Mouse (Mus musculus): Measurements from ENCODE around the gene Krtap17-1. TPM values are rescaled to one million over a fixed set of nuclear protein-coding genes. Genes with fewer than 3 reads are reported as not detected.

The Krtap17-1 gene
- total RNA-seq, 1 experiment = not detected

GRCm38 (mm10) chr11:99965961-99966360 lies 27.8 kb downstream of the Krtap17-1 start:
- Histone ChIP-seq H3K27ac (ENCODE audit: insufficient read depth, low read depth, low read length, poor library complexity, severe bottlenecking) (no peak overlapping the region), H3K36me3 (ENCODE audit: control insufficient read depth, insufficient read depth, low read length, poor library complexity, severe bottlenecking) (no peaks in the 10 kb centered on the region), H3K4me1 (ENCODE audit: control insufficient read depth in 2 of 2, insufficient read depth in 2 of 2, low read length in 2 of 2, poor library complexity in 1 of 2) (no peaks in the 10 kb centered on the region), H3K9me3 (ENCODE audit: control insufficient read depth, insufficient read depth, low read depth, low read length) (no peaks in the 10 kb centered on the region), H3K9ac (ENCODE audit: insufficient read depth, low read depth, low read length, poor library complexity, severe bottlenecking) (no peak overlapping the region), H3K4me3 (ENCODE audit: insufficient read depth in 1 of 2, low read depth in 1 of 2, low read length in 2 of 2, poor library complexity in 1 of 2, severe bottlenecking in 1 of 2) (no peak overlapping the region)
- TF ChIP-seq ZC3H11A (IDR thresholded peaks at IDR 0.05; ENCODE audit: borderline replicate concordance, low read depth, low read length) (no peak), MAFK (IDR thresholded peaks at IDR 0.05; ENCODE audit: insufficient read depth, low read depth, low read length) (no peak), HCFC1 (IDR thresholded peaks at IDR 0.05; ENCODE audit: borderline replicate concordance, insufficient read depth, low read length) (no peak), ZNF384 (IDR thresholded peaks at IDR 0.05; ENCODE audit: low read depth, low read length) (no peak), CHD2 (IDR thresholded peaks at IDR 0.05; ENCODE audit: low read depth, low read length) (no peak)
- no peak for DNase-seq (ENCODE audit: low read depth, low spot score)
- in situ Hi-C loops (cut with MboI; ENCODE audit: low sequenced_read_pairs in 2 of 2, unreplicated experiment in 2 of 2) = no loop called here

- in situ Hi-C loops (cut with MboI; ENCODE audit: low sequenced_read_pairs in 2 of 2, unreplicated experiment in 2 of 2) = no loop called here
- no peak for TF ChIP-seq CHD2 (IDR thresholded peaks at IDR 0.05; ENCODE audit: low read depth, low read length)
- TF ChIP-seq HCFC1 (IDR thresholded peaks at IDR 0.05; ENCODE audit: borderline replicate concordance, insufficient read depth, low read length) = no peak
- no peak for TF ChIP-seq MAFK (IDR thresholded peaks at IDR 0.05; ENCODE audit: insufficient read depth, low read depth, low read length)
- peak; percentile 19; the same call in 1 of the 2 replicates for TF ChIP-seq ZC3H11A (IDR thresholded peaks at IDR 0.05; ENCODE audit: borderline replicate concordance, low read depth, low read length)
- TF ChIP-seq ZNF384 (IDR thresholded peaks at IDR 0.05; ENCODE audit: low read depth, low read length) = no peak
- DNase-seq (ENCODE audit: low read depth, low spot score) = peak; percentile 60
- Histone ChIP-seq H3K9me3 (ENCODE audit: control insufficient read depth, insufficient read depth, low read depth, low read length) (no peaks in the 10 kb centered on the region), H3K36me3 (ENCODE audit: control insufficient read depth, insufficient read depth, low read length, poor library complexity, severe bottlenecking) (no peaks in the 10 kb centered on the region), H3K9ac (ENCODE audit: insufficient read depth, low read depth, low read length, poor library complexity, severe bottlenecking) (no peak overlapping the region), H3K4me3 (ENCODE audit: insufficient read depth in 1 of 2, low read depth in 1 of 2, low read length in 2 of 2, poor library complexity in 1 of 2, severe bottlenecking in 1 of 2) (no peak overlapping the region), H3K4me1 (ENCODE audit: control insufficient read depth in 2 of 2, insufficient read depth in 2 of 2, low read length in 2 of 2, poor library complexity in 1 of 2) (no peaks in the 10 kb centered on the region), H3K27ac (ENCODE audit: insufficient read depth, low read depth, low read length, poor library complexity, severe bottlenecking) (no peak overlapping the region)
These were observed 29.6 kb downstream of the Krtap17-1 start for GRCm38 (mm10) chr11:99964213-99964612.

GRCm38 (mm10) chr11:99948175-99948574 lies 45.6 kb downstream of the Krtap17-1 start, which contains the start of gene Krtap9-5:
Gene Krtap9-5 (plus strand): TSS chr11:99948475.
- no peak within 1 kb of the TSS for H3K4me3 ChIP-seq (ENCODE audit: insufficient read depth in 1 of 2, low read depth in 1 of 2, low read length in 2 of 2, poor library complexity in 1 of 2, severe bottlenecking in 1 of 2)
- H3K9ac ChIP-seq (ENCODE audit: insufficient read depth, low read depth, low read length, poor library complexity, severe bottlenecking) = no peak within 1 kb of the TSS
- no peaks in the 10 kb centered on the region for H3K4me1 ChIP-seq (ENCODE audit: control insufficient read depth in 2 of 2, insufficient read depth in 2 of 2, low read length in 2 of 2, poor library complexity in 1 of 2)
- TF ChIP-seq CHD2 (IDR thresholded peaks at IDR 0.05; ENCODE audit: low read depth, low read length) (no peak), HCFC1 (IDR thresholded peaks at IDR 0.05; ENCODE audit: borderline replicate concordance, insufficient read depth, low read length) (no peak), ZC3H11A (IDR thresholded peaks at IDR 0.05; ENCODE audit: borderline replicate concordance, low read depth, low read length) (no peak), MAFK (IDR thresholded peaks at IDR 0.05; ENCODE audit: insufficient read depth, low read depth, low read length) (no peak)
- in situ Hi-C loops (cut with MboI; ENCODE audit: low sequenced_read_pairs in 2 of 2, unreplicated experiment in 2 of 2) = no loop called here
- DNase-seq (ENCODE audit: low read depth, low spot score) = no peak
- no peaks in the 10 kb centered on the region for H3K36me3 ChIP-seq (ENCODE audit: control insufficient read depth, insufficient read depth, low read length, poor library complexity, severe bottlenecking)
- H3K9me3 ChIP-seq (ENCODE audit: control insufficient read depth, insufficient read depth, low read depth, low read length) = no peaks in the 10 kb centered on the region
- no peak within 1 kb of the TSS for H3K27ac ChIP-seq (ENCODE audit: insufficient read depth, low read depth, low read length, poor library complexity, severe bottlenecking)

Other genes starting within 250 kb of the Krtap17-1 start
- gene Gm11595, start 221.1 kb downstream of the Krtap17-1 start, total RNA-seq (2012; rRNA removed) = not detected in 2 replicates
- gene Krtap4-8, start 213.3 kb downstream of the Krtap17-1 start, total RNA-seq (2012; rRNA removed) = not detected in 2 replicates
- not detected in 2 replicates for gene Krtap4-9, start 208.8 kb downstream of the Krtap17-1 start, total RNA-seq (2012; rRNA removed)
- not detected in 2 replicates for gene Gm11596, start 200.5 kb downstream of the Krtap17-1 start, total RNA-seq (2012; rRNA removed)
- not detected in 2 replicates for gene Gm11569, start 195.1 kb downstream of the Krtap17-1 start, total RNA-seq (2012; rRNA removed)
- not detected in 2 replicates for gene Gm11554, start 189.5 kb downstream of the Krtap17-1 start, total RNA-seq (2012; rRNA removed)
- 1.3 and 1.5 TPM in 2 replicates for gene Krtap4-13, start 184.1 kb downstream of the Krtap17-1 start, total RNA-seq (2012; rRNA removed)
- gene Gm11564, start 178.3 kb downstream of the Krtap17-1 start, total RNA-seq (2012; rRNA removed) = 0.89 and 1.4 TPM in 2 replicates
- not detected in 2 replicates for gene 2300003K06Rik, start 155.9 kb downstream of the Krtap17-1 start, total RNA-seq (2012; rRNA removed)
- gene Krtap4-16, start 142.4 kb downstream of the Krtap17-1 start, total RNA-seq (2012; rRNA removed) = not detected in 2 replicates
- gene Gm11568, start 136.1 kb downstream of the Krtap17-1 start, total RNA-seq (2012; rRNA removed) = not detected in 2 replicates
- not detected in 2 replicates for gene Gm11559, start 129.5 kb downstream of the Krtap17-1 start, total RNA-seq (2012; rRNA removed)
- gene Krtap9-1, start 120.6 kb downstream of the Krtap17-1 start, total RNA-seq (2012; rRNA removed) = not detected in 2 replicates
- gene Gm11567, start 114.8 kb downstream of the Krtap17-1 start, total RNA-seq (2012; rRNA removed) = not detected in 2 replicates
- gene Krtap31-1, start 86.1 kb downstream of the Krtap17-1 start, total RNA-seq (2012; rRNA removed) = not detected in 2 replicates
- not detected in 2 replicates for gene Gm11565, start 79.2 kb downstream of the Krtap17-1 start, total RNA-seq (2012; rRNA removed)
- not detected in 2 replicates for gene Krtap31-2, start 57.7 kb downstream of the Krtap17-1 start, total RNA-seq (2012; rRNA removed)
- not detected in 2 replicates for gene Krtap9-5, start 45.5 kb downstream of the Krtap17-1 start, total RNA-seq (2012; rRNA removed)
- not detected in 2 replicates for gene Krtap29-1, start 14.9 kb downstream of the Krtap17-1 start, total RNA-seq (2012; rRNA removed)
- gene Krtap16-1, start 7.4 kb downstream of the Krtap17-1 start, total RNA-seq (2012; rRNA removed) = not detected in 2 replicates
- gene Krt33a, start 22.2 kb upstream of the Krtap17-1 start, total RNA-seq (2012; rRNA removed) = not detected in 2 replicates
- gene Krt33b, start 35.9 kb upstream of the Krtap17-1 start, total RNA-seq (2012; rRNA removed) = not detected in 2 replicates
- not detected in 2 replicates for gene Krt34, start 47.6 kb upstream of the Krtap17-1 start, total RNA-seq (2012; rRNA removed)
- gene Krt31, start 56.6 kb upstream of the Krtap17-1 start, total RNA-seq (2012; rRNA removed) = not detected in 2 replicates
- not detected in 2 replicates for gene Krt32, start 94.2 kb upstream of the Krtap17-1 start, total RNA-seq (2012; rRNA removed)
- gene Krt35, start 102.2 kb upstream of the Krtap17-1 start, total RNA-seq (2012; rRNA removed) = not detected in 2 replicates
- gene Krt36, start 111.6 kb upstream of the Krtap17-1 start, total RNA-seq (2012; rRNA removed) = 0.13 and 0.16 TPM in 2 replicates
- 0.71 and 1.1 TPM in 2 replicates for gene Krt13, start 127.6 kb upstream of the Krtap17-1 start, total RNA-seq (2012; rRNA removed)
- gene Krt15, start 141.9 kb upstream of the Krtap17-1 start, total RNA-seq (2012; rRNA removed) = 0.16 and 0.36 TPM in 2 replicates
- 53.4 and 79.9 TPM in 2 replicates for gene Krt19, start 154.7 kb upstream of the Krtap17-1 start, total RNA-seq (2012; rRNA removed)
- 0.09 and 0.11 TPM in 2 replicates for gene Krt9, start 199.3 kb upstream of the Krtap17-1 start, total RNA-seq (2012; rRNA removed)
- 2.1 and 2.3 TPM in 2 replicates for gene Krt14, start 213.6 kb upstream of the Krtap17-1 start, total RNA-seq (2012; rRNA removed)

Data from ES-E14 (cell line).